Mouse (Mus musculus) ES-Bruce4 (cell line): ENCODE results near the gene Id4.

Source experiments
- CTCF ChIP-seq: IDR thresholded peaks from one replicate; pipeline ENCODE4 v1.8.1; 2011; ENCODE audit warnings: low read depth, low read length
- EP300 ChIP-seq: IDR thresholded peaks from 2 replicates; pipeline ENCODE4 v1.6.1; 2011; ENCODE audit warnings: low read depth, low read length; ENCODE audit not compliant: insufficient read depth

DNA sequence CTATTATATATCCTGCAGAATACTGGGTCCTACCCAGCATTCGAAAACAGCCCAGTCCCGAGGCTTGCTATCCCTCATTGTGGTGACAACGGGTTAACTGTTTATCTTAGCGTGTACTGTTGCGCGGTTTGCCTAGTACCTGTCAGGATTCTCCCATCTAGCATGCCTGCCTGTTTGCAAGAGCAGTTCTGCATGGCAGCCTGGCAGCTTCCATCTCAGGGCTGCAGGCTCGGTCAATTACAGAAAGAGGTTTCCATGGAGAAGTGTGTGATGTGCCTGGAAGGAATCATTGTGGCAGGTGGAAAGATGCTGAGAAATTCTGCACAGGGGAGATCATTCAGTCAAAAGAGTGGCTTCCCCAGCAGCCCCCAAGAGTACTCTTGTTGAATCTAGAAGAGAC is 16.0 kb downstream of the Id4 start:
- TF ChIP-seq CTCF (no peak), EP300 (no peak)
